Mouse (Mus musculus) cerebellum, postnatal 14 days (tissue): ENCODE measurements around the gene Creb3.
"Not testable (repeated sequence)": the region's sequence is repeated elsewhere in the genome, so short reads cannot be mapped to it uniquely, and the experiment has no call there.

Source experiments
- DNase-seq, 2 experiments: peaks; one replicate each; pipeline ENCODE4 v3.0.0; 2021; ENCODE audit warnings: mixed read lengths in 2 of 2

Gene Creb3

GRCm38 (mm10) chr4:43584444-43585416, 22.6 kb downstream of the Creb3 start, which contains the start of gene Msmp:
Msmp (minus strand) TSS chr4:43584494.
- DNase-seq, result no peak

- DNase-seq, result no peak
Observed at GRCm38 (mm10) chr4:43585682-43586081, 23.6 kb downstream of the Creb3 start.

GRCm38 (mm10) chr4:43586411-43586810, 24.3 kb downstream of the Creb3 start:
- DNase-seq, result no peak

- DNase-seq, result no peak
Observed at GRCm38 (mm10) chr4:43587681-43588080, 25.5 kb downstream of the Creb3 start.

- no peak for DNase-seq
Observed at GRCm38 (mm10) chr4:43591543-43591942, 29.4 kb downstream of the Creb3 start.

- DNase-seq, result no peak
Observed at GRCm38 (mm10) chr4:43591961-43592360, 29.8 kb downstream of the Creb3 start.

- no peak for DNase-seq
Observed at GRCm38 (mm10) chr4:43593453-43593852, 31.3 kb downstream of the Creb3 start.

- not testable (repeated sequence) for DNase-seq
Observed at GRCm38 (mm10) chr4:43596597-43596996, 34.5 kb downstream of the Creb3 start.

- DNase-seq, result no peak
Observed at GRCm38 (mm10) chr4:43598200-43598599, 36.1 kb downstream of the Creb3 start.

- no peak for DNase-seq
Observed at GRCm38 (mm10) chr4:43598650-43599380, 36.7 kb downstream of the Creb3 start.

GRCm38 (mm10) chr4:43600195-43600934, 38.2 kb downstream of the Creb3 start:
- DNase-seq, result no peak

- DNase-seq, result no peak
Observed at GRCm38 (mm10) chr4:43604099-43604498, 42.0 kb downstream of the Creb3 start.

GRCm38 (mm10) chr4:43604751-43605685, 42.9 kb downstream of the Creb3 start:
- DNase-seq, result no peak

GRCm38 (mm10) chr4:43612534-43612933, 50.4 kb downstream of the Creb3 start:
- DNase-seq, result no peak

GRCm38 (mm10) chr4:43613060-43613730, 51.1 kb downstream of the Creb3 start:
- no peak for DNase-seq
